Mouse (Mus musculus) natural killer cell, adult 2 months (primary cell): ENCODE measurements around the gene Acsl1.
A peak's percentile ranks its signal among the peaks of the same experiment; 100 is the strongest.
"Not testable (repeated sequence)": the region's sequence is repeated elsewhere in the genome, so short reads cannot be mapped to it uniquely, and the experiment has no call there.

Experiments used
- DNase-seq, 2 experiments: peaks; one replicate each; pipeline ENCODE4 v3.0.0; 2022; ENCODE audit warnings: low spot score in 2 of 2

Gene Acsl1

DNA sequence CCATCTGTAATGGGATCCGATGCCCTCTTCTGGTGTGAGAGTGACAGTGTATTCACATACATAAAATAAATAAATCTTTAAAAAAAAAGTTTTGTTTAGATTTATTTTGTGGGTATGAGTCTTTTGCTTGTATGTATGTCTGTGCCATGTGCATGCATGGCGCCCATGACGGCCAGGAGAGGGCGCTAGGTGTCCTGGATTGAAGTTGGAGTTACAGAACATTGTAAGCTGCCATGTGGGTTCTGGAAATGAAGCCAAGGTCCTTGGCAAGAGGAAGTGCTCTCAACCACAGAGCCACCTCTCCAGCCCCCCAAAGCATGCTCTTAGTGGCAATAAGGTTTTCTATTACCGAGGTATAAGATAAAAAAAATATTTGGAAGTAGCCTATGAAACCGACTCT is 88.6 kb downstream of the Acsl1 start:
- DNase-seq = peak in 1 of 2 experiments; percentile 37

DNA sequence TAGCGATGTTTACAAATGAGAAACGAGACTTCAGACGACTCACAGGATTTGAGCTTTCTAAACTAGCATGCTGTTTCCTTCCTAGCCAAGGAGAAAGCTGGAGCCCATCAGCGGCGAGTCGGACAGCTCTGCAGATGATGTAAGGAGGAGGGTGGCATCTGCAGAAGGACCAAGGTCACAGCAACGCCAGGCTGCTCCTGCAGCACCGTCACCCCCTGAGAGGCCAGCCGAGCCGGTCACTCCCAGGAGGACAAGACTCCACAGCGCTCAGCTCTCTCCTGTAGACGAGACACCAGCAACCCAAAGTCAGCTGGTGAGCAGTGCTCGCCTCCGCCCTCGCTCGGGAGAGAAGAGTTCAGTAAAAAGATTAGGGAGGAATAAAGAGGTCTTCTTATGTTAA is 91.5 kb downstream of the Acsl1 start:
- no peak for DNase-seq

DNA sequence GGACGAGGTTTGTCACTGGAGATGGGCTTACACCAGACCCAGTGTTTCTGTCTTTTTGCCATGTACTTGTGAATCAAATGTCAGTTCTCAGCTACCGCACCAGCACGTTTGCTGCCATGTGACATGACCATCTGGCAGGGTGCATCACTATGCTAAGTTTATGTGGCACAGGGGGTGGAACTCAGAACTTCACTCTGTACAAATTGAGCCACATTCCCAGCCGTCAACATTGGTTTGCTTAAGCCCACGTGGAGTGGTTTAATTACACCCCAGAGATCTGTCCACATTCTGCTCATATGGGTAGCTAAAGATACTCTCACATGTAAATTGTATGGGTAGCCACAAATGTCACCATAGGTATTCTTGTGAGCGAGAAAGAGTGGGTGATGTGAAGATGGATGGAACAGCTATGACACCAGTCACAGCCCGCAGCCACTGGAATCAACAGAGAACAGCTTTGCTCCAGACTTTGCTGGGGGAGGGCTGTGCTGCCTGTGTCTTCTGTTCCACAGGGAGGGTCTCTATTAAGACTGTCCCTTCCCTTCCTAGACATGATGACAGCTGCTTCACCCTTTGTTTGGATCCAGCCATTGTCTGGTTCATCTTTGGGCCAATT is 96.2 kb downstream of the Acsl1 start:
- DNase-seq = no peak

DNA sequence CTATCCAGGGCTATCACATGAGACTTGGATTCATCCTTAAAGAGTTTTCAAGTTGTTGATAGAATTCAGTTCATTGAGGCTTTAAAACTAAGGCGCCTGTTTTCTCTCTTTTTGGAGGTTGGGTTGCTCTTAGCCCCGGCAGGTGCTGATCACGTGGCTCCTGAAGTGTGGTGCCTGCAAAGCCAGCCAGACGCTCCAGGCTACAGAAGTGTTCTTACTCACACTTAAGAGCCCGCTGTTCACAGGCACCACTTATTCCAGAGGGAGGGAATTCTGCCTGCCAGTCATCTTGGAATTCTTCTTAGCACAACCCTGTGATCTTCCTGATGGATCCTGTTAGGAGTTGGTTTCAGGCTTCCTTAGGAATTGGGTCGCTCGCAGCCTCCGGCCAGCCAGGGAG is 97.1 kb downstream of the Acsl1 start:
- no peak for DNase-seq

DNA sequence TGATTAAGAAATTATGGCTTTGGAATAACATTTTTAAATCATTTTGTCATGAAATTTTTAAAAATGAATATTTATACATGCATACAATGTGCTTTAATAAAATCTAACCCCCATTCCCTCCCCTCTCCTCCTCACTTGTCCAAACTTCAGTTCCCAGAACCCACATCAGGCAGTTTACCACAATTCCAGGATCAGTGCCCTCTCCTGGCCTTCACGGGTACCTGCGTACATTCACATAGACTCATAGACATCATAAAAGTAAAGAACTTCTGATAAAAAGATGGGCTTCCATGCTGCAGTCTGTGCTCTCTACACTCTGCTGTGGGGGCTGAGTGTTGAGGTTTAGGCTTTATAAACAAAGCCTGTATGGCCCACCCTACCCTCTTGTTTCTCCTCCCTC is 98.1 kb downstream of the Acsl1 start:
- no peak for DNase-seq

DNA sequence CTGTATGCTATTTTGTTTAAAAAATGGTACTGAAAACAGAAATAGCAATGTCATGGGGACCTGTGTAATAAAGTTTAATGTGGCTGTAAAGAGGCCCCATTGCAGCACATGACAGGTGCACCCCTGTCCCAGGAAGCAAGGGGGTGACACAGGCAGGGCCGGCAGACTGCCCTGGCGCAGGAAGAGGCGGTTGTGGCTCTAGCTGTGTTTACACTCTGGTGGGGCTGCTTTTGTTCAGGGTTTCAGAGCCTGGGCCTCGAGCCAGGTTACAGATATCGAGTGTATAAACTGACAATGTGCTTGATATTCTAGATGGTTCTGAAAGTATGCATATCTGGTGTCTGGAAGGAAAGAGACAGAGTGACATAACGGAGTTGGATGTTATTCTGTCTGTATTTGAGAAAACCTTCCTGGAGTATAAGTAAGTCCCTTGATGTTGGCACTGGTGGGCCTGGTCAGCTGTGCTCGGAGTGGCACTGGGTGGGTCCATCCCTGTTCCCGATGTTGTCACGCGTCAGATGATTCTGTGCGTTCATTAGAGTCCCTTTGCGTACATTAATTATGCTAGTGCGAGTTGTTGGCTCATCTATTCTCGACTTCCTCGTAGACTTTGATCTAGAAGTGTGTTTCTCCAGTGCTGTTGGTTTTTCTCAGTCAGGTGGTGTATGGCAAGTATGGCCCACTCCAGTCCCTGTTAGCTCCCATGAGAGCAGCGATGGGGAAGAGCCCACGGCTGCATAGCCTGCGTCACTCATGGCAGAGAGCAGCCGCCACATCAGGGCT is 99.0 kb downstream of the Acsl1 start:
- no peak for DNase-seq

DNA sequence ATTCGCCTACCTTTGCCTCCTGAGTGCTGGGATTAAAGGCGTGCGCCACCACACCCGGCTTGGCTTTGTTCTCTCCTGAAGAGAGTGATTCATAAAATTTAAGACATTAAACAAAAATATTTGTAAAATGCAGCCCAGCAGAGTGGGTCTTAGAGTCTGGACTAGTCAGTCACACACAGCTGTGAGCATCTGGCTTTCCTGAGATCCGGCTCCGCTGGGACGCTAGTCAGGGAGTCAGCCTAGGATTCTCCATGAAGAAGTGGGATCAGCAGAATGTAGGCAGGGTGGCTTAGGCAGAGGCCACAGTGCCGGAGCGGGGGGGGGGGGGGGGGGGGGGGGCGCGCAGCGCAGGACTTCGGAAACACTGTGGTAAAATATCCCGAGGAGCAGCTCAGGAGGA is 99.8 kb downstream of the Acsl1 start:
- no peak for DNase-seq

DNA sequence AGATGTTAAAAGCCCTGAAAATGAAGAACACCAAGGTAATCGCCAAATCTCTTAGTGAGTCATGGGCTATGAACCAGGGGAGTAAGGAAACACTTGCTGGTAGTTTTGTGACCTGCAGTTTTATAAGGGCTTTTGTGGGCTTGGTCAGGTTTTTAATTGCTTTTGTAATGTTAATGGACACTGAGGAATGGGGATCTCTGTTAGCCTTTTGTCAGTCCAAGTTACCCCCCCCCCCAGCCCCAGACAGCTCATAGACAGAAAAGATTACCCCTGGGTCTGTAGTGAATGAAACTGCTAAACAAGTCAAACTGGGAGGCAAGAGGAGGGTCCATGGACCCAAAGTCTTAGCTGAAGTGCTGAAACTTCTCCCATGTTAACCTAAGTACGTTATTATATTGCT is 102.6 kb downstream of the Acsl1 start:
- no peak for DNase-seq

DNA sequence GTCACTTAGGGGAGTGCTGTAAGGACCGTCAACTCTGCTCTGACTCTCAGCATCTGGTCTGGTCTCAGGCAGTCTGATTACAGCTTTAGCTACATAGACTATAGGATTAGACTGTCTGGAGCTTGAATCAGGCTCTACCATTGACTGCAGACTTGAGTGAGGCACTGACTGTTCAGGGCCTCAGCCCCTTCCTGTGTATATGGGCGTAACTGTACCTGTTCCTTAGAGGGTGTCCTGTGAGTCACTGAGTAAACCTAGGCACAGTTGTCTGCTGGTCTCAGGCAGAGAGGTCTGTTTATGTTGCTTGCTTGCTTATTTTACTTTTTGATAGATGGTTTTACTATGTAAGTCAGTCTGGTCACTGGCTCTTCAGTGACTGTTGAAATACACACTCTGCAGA is 103.1 kb downstream of the Acsl1 start:
- no peak for DNase-seq

DNA sequence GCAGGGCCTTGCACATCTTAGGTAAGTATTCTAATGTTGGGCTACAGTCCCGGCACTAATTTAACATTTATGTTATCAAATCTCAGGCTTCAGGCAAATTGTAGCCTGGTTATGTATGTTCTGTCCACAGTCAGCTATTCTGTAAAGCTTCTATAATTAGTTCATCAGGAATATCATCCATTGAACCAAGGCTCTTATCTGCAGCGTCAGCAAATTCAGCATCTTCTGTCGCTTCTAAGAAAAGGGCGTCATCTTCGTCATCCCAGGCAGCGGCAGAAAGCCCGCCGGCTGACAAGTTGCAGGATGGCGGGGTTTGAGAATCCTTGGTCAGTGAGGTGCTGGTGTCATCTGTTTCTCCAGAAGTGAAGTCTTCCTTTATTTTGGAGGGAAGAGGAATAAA is 108.0 kb downstream of the Acsl1 start:
- no peak for DNase-seq

DNA sequence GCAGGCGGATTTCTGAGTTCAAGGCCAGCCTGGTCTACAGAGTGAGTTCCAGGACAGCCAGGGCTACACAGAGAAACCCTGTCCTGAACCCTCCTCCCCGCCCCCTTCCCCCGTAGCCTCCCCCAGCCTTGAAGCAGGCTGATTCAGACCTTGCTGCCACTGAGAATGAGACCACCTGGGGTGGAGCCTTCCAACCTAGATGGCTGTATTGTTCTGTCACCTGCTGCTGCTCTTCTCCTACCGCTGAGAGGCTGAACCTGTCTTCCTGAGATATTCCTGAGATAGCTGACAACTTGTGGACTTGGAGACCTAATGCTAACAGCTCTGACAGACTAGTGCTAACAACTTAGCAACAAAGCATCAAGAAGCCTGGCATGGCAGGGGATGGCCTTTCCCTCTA is 113.5 kb downstream of the Acsl1 start:
- not testable (repeated sequence) for DNase-seq

DNA sequence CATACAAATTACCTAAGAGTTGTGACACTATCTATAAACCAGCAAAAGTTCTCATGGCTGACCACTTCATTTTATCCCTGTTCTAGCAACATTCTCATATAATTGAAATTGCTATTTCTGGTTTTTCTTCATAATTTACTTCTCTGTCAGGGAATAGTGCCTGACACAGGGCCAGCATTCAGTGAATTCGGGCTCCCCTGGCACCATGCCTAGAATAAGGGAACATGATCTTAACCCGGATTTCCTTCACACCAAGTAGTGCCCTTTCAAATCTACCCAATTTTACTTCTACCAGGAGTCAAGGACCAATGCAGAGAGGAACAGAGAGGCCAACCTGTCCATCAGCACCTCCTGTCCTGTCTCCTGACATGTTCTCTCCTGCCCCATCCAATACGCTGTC is 114.7 kb downstream of the Acsl1 start:
- DNase-seq = no peak
